Mouse (Mus musculus) heart, postnatal 0 days (tissue): ENCODE measurements around the gene Tmem50b.

Experiments used
- CTCF ChIP-seq: IDR thresholded peaks from 2 replicates; pipeline ENCODE4 v1.5.1; 2016; ENCODE audit warnings: antibody characterized with exemption, control low read depth, low read depth
- EP300 ChIP-seq: IDR thresholded peaks from 2 replicates; pipeline ENCODE4 v1.6.1; 2016; ENCODE audit warnings: antibody characterized with exemption, low read depth

GRCm38 (mm10) chr16:91588703-91589102 is 8.9 kb downstream of the Tmem50b start:
- TF ChIP-seq CTCF (no peak), EP300 (no peak)
